ENCODE assay signal across 7 mouse cellular contexts in the genomic region with DNA sequence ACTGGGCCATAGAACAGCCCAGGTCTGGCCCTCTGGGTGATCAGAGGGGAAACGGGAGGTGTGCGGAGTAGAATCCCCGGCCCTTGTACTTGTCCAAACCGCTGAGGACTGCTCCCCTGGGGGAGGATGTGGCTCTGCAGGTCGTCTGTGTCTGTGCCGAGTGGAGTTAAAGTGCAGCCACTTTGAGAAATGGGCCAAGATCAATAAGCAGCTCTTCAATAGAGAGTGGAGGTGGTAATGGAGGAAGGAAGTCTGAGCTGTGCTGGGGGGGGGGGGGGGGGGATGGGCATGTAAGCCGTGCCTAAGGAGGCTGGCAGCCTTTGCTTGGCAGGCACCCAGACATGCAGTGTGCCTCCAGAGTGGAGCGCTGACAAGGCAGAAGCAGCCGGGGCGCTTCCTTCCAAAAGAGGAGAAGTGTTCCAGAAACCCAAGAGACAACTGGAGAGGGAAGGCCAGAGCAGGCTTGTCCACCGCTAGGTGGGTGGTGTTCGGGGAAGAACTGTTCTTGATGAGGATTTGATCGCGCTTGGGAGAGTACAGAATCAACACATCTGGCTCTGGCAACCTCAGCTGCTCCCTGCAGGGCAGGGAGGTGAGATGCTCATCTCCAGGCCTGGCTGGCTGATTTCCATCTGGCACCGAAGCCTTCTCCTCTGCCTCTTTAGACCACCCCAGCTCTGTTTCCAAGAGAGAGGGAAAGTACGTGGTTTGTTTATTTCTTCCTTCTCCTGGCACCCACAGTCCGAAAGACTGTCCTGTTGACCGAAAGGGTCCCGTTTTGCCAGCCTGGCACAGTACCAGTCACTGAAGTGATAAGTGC. TPM values are rescaled to one million over a fixed set of nuclear protein-coding genes. Genes with fewer than 3 reads are reported as not detected.
DNase-seq lines count a peak whose midpoint lies in the region; ATAC-seq and TF ChIP-seq lines count a peak whose summit lies in the region.

No protein-coding gene starts in this region.

- no peaks in the 10 kb centered on the region for H3K9me3 ChIP-seq in midbrain, embryonic 14.5 days (ENCODE audit: control insufficient read depth, low read length)
- H3K9me3 ChIP-seq in midbrain, embryonic 10.5 days (replicated peaks) = no peaks in the 10 kb centered on the region
- H3K9me3 ChIP-seq in stomach, postnatal 0 days (ENCODE audit: control insufficient read depth, low read length) = no peaks in the 10 kb centered on the region

- H3K4me2 ChIP-seq in midbrain, embryonic 14.5 days (ENCODE audit: low read length) = no peak overlapping the region
- H3K4me2 ChIP-seq in stomach, postnatal 0 days (replicated peaks; ENCODE audit: low read depth) = no peak overlapping the region

- TF ChIP-seq EP300 in stomach, postnatal 0 days (optimal IDR thresholded peaks at IDR 0.05) = no peak

- no peak overlapping the region for H3K27ac ChIP-seq in midbrain, embryonic 14.5 days (replicated peaks; ENCODE audit: low read depth, low read length)
- H3K27ac ChIP-seq in midbrain, embryonic 10.5 days (replicated peaks) = no peak overlapping the region
- peak overlapping the region; percentile 82 for H3K27ac ChIP-seq in stomach, postnatal 0 days (replicated peaks)

- TF ChIP-seq CTCF in stomach, postnatal 0 days (IDR thresholded peaks at IDR 0.05; ENCODE audit: low read depth) = peak; percentile 40

- ATAC-seq in midbrain, embryonic 14.5 days (ENCODE audit: low FRiP score, low TSS enrichment) = no peak
- no peak for ATAC-seq in stomach, postnatal 0 days (ENCODE audit: low FRiP score, low TSS enrichment)

- peaks cover 16% of the 10 kb centered on the region for H3K4me1 ChIP-seq in midbrain, embryonic 14.5 days (ENCODE audit: control insufficient read depth, insufficient read depth, low read length)
- H3K4me1 ChIP-seq in midbrain, embryonic 10.5 days = peaks cover 30% of the 10 kb centered on the region
- H3K4me1 ChIP-seq in stomach, postnatal 0 days (replicated peaks; ENCODE audit: control insufficient read depth, insufficient read depth) = 0 out of 2 replicates have a peak, but pooled peaks cover 3% of the 10 kb centered on the region

- peaks cover 11% of the 10 kb centered on the region for H3K36me3 ChIP-seq in midbrain, embryonic 14.5 days (ENCODE audit: control insufficient read depth, insufficient read depth, low read length)
- H3K36me3 ChIP-seq in midbrain, embryonic 10.5 days = peaks cover 8% of the 10 kb centered on the region
- H3K36me3 ChIP-seq in stomach, postnatal 0 days (ENCODE audit: control insufficient read depth, insufficient read depth, low read length) = no peaks in the 10 kb centered on the region; the same call in 1 of the 2 replicates

- H3K27me3 ChIP-seq in midbrain, embryonic 14.5 days (ENCODE audit: control insufficient read depth, insufficient read depth, low read length) = no peaks in the 10 kb centered on the region
- peaks cover 49% of the 10 kb centered on the region for H3K27me3 ChIP-seq in midbrain, embryonic 10.5 days (ENCODE audit: low read depth, poor library complexity, severe bottlenecking)
- H3K27me3 ChIP-seq in stomach, postnatal 0 days (ENCODE audit: control insufficient read depth, insufficient read depth, low read length) = no peaks in the 10 kb centered on the region

- H3K4me3 ChIP-seq in midbrain, embryonic 14.5 days (replicated peaks; ENCODE audit: low read depth, low read length) = no peak overlapping the region
- H3K4me3 ChIP-seq in midbrain, embryonic 10.5 days = no peak overlapping the region
- no peak overlapping the region for H3K4me3 ChIP-seq in stomach, postnatal 0 days (ENCODE audit: low read depth, low read length)

- DNase-seq in midbrain, embryonic 14.5 days = peak; percentile 73
- no peak for DNase-seq in midbrain, embryonic 10.5 days (ENCODE audit: low spot score)
- DNase-seq in cerebellum, adult 9-10 months = peak; percentile 28
- peak; percentile 66 for DNase-seq in gastrocnemius, postnatal 10 days
- DNase-seq in kidney, adult 9 months = peak; percentile 65
- DNase-seq in lung, postnatal 10 days = peak; percentile 81
- DNase-seq in stomach, postnatal 0 days (ENCODE audit: low spot score) = peak; percentile 61

- H3K9ac ChIP-seq in midbrain, embryonic 14.5 days (replicated peaks; ENCODE audit: low read length) = no peak overlapping the region
- H3K9ac ChIP-seq in stomach, postnatal 0 days (ENCODE audit: low read length) = no peak overlapping the region; the same call in none of the 2 replicates

- 58% methylated on average over 19 of the region's 19 CpGs for WGBS in midbrain, embryonic 14.5 days
- 75% methylated on average over 19 of the region's 19 CpGs for WGBS in midbrain, embryonic 10.5 days
- 33% methylated on average over 19 of the region's 19 CpGs for WGBS in stomach, postnatal 0 days

RNA-seq across cellular contexts. Expression of a gene that starts 3.0 kb away (rescaled TPM):
- 17.8 and 19.1 TPM in 2 replicates for polyA plus RNA-seq in midbrain, embryonic 14.5 days (2014; fragmentation: Nextera tagmentation; extraction: Ambion mirVana)
- polyA plus RNA-seq in midbrain, embryonic 10.5 days (2016; fragmentation: Nextera tagmentation; extraction: Ambion mirVana) = 12.8 and 14.8 TPM in 2 replicates
- total RNA-seq in gastrocnemius, postnatal 10 days (2021) = 10 to 100 TPM; 37.5 to 44.2 TPM
- polyA plus RNA-seq in stomach, postnatal 0 days (2015; fragmentation: Nextera tagmentation; extraction: Ambion mirVana) = 19.0 and 21.7 TPM in 2 replicates

RNA-seq across cellular contexts. Expression of a gene that starts 16.9 kb away (rescaled TPM):
- polyA plus RNA-seq in midbrain, embryonic 14.5 days (2014; fragmentation: Nextera tagmentation; extraction: Ambion mirVana) = 32.0 and 37.3 TPM in 2 replicates
- polyA plus RNA-seq in midbrain, embryonic 10.5 days (2016; fragmentation: Nextera tagmentation; extraction: Ambion mirVana) = 47.7 and 50.1 TPM in 2 replicates
- 10 to 100 TPM in 1 of 2 experiments, 1 to 10 TPM in 1; 8.2 to 13.1 TPM for total RNA-seq in gastrocnemius, postnatal 10 days (2021)
- 21.5 and 24.6 TPM in 2 replicates for polyA plus RNA-seq in stomach, postnatal 0 days (2015; fragmentation: Nextera tagmentation; extraction: Ambion mirVana)

RNA-seq across cellular contexts. Expression of a gene that starts 17.3 kb away (rescaled TPM):
- polyA plus RNA-seq in midbrain, embryonic 14.5 days (2014; fragmentation: Nextera tagmentation; extraction: Ambion mirVana) = 15.9 and 17.9 TPM in 2 replicates
- polyA plus RNA-seq in midbrain, embryonic 10.5 days (2016; fragmentation: Nextera tagmentation; extraction: Ambion mirVana) = 11.1 and 14.1 TPM in 2 replicates
- 1 to 10 TPM; 6.6 to 8.9 TPM for total RNA-seq in gastrocnemius, postnatal 10 days (2021)
- 2.5 TPM in 2 replicates for polyA plus RNA-seq in stomach, postnatal 0 days (2015; fragmentation: Nextera tagmentation; extraction: Ambion mirVana)

RNA-seq across cellular contexts. Expression of a gene that starts 38.7 kb away (rescaled TPM):
- 0.83 and 2.7 TPM in 2 replicates for polyA plus RNA-seq in midbrain, embryonic 14.5 days (2014; fragmentation: Nextera tagmentation; extraction: Ambion mirVana)
- 0.37 TPM in 1 of 2 replicates, not detected in the other for polyA plus RNA-seq in midbrain, embryonic 10.5 days (2016; fragmentation: Nextera tagmentation; extraction: Ambion mirVana)
- not detected for total RNA-seq in gastrocnemius, postnatal 10 days (2021)
- 0.19 TPM in 1 of 2 replicates, not detected in the other for polyA plus RNA-seq in stomach, postnatal 0 days (2015; fragmentation: Nextera tagmentation; extraction: Ambion mirVana)

RNA-seq across cellular contexts. Expression of a gene that starts 42.6 kb away (rescaled TPM):
- 0.47 and 0.59 TPM in 2 replicates for polyA plus RNA-seq in midbrain, embryonic 14.5 days (2014; fragmentation: Nextera tagmentation; extraction: Ambion mirVana)
- polyA plus RNA-seq in midbrain, embryonic 10.5 days (2016; fragmentation: Nextera tagmentation; extraction: Ambion mirVana) = 0.17 TPM in 1 of 2 replicates, not detected in the other
- under 1 TPM; 0.27 to 0.73 TPM for total RNA-seq in gastrocnemius, postnatal 10 days (2021)
- 0.69 and 1.1 TPM in 2 replicates for polyA plus RNA-seq in stomach, postnatal 0 days (2015; fragmentation: Nextera tagmentation; extraction: Ambion mirVana)
